Mouse (Mus musculus) forebrain, embryonic 11.5 days (tissue): Measurements from ENCODE around the gene Eif4e1b. TPM values are rescaled to one million over a fixed set of nuclear protein-coding genes. Genes with fewer than 3 reads are reported as not detected.
A peak's percentile ranks its signal among the peaks of the same experiment; 100 is the strongest.

Source experiments
- ATAC-seq: fragments of 200-750 bp; cut with Nextera tagmentation; replicated peaks from 2 replicates; pipeline ENCODE4 v1.8.0; 2017; ENCODE audit warnings: moderate TSS enrichment; ENCODE audit not compliant: low FRiP score
- DNase-seq: peaks from one replicate; pipeline ENCODE4 v3.0.0-alpha.2; 2017; ENCODE audit warnings: low spot score
- H3K27ac ChIP-seq: fragments of 300-500 bp; sonication (generic); 2 replicates; pipeline ENCODE4 v1.5.1; 2014; ENCODE audit warnings: low read depth, low read length
- H3K27me3 ChIP-seq: fragments of 300-500 bp; sonication (generic); 2 replicates; pipeline ENCODE4 v1.6.1; 2014; ENCODE audit warnings: mild to moderate bottlenecking, low read length, mixed read lengths; ENCODE audit not compliant: control insufficient read depth, insufficient read depth
- H3K36me3 ChIP-seq: fragments of 300-500 bp; sonication (generic); 2 replicates; pipeline ENCODE4 v1.6.1; 2014; ENCODE audit warnings: mild to moderate bottlenecking, low read length, moderate library complexity, mixed read lengths; ENCODE audit not compliant: control insufficient read depth, insufficient read depth
- H3K4me1 ChIP-seq: fragments of 300-500 bp; sonication (generic); replicated peaks from 2 replicates; pipeline ENCODE4 v1.6.1; 2014; ENCODE audit warnings: low read length, mixed read lengths; ENCODE audit not compliant: control insufficient read depth, insufficient read depth
- H3K4me2 ChIP-seq: fragments of 300-500 bp; sonication (generic); 2 replicates; pipeline ENCODE4 v1.6.1; 2014; ENCODE audit warnings: low read depth, mild to moderate bottlenecking, low read length, moderate library complexity, mixed read lengths; ENCODE audit not compliant: severe bottlenecking
- H3K4me3 ChIP-seq: fragments of 300-500 bp; sonication (generic); 2 replicates; pipeline ENCODE4 v1.5.1; 2014; ENCODE audit warnings: low read depth, low read length
- H3K9ac ChIP-seq: fragments of 300-500 bp; sonication (generic); 2 replicates; pipeline ENCODE4 v1.6.1; 2014; ENCODE audit warnings: low read length
- H3K9me3 ChIP-seq: fragments of 300-500 bp; sonication (generic); 2 replicates; pipeline ENCODE4 v1.6.1; 2016; ENCODE audit warnings: low read length, mixed read lengths; ENCODE audit not compliant: control insufficient read depth
- WGBS: fragments of 180-500 bp; shearing (Covaris S2); extraction: QIAGEN DNeasy Blood & Tissue Kit; methylation state at CpG from one replicate; pipeline ENCODE4 v1.1.7; 2014; 5-methylcytosine and 5-hydroxymethylcytosine counted together
- polyA plus RNA-seq: library from polyadenylated mRNA; unstranded; fragments of >200 nt; fragmentation: Nextera tagmentation; extraction: Ambion mirVana; gene quantifications from 2 replicates; pipeline ENCODE4 v1.2.1, GENCODE M21; 2014

The Eif4e1b gene
- polyA plus RNA-seq, 1 experiment from 2014 or later = not detected

- WGBS = 20% methylated on average over 21 of the region's 21 CpGs
- ATAC-seq = no peak
Measured at GRCm38 (mm10) chr13:54792259-54793230, 8.7 kb downstream of the Eif4e1b start.

DNA sequence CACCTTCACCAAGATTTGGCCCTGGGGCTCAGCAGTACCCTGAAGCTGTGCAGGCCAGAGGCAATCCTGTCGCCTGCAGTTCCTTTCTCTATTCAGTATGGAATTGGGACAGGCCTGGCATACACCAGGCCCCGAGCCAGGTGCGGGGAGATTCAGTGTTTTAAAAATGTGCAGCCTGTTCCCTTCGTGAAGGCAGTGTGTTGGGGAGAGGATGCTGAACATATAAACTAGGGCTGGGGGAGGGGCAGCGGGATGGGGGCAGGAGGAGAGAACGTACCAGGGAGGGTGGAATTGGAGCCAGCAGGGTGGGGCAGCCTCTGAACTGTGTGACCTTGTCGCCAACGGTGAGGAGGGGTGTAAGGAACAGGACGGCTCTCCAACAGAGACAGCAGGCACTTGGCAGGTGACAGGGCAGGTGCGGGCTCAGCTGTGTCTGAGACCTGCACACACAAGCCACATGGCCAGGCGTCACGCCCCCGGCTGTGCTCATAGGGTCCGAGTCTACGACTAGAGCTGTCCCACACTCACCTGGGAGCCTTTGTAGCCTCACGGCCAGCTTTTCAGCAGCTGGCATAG, 10.3 kb downstream of the Eif4e1b start:
- no peaks in the 10 kb centered on the region for H3K36me3 ChIP-seq
- no peak overlapping the region for H3K27ac ChIP-seq
- no peak overlapping the region for H3K4me3 ChIP-seq
- no peak overlapping the region for H3K9ac ChIP-seq
- H3K4me2 ChIP-seq = no peak overlapping the region
- DNase-seq (no peak), ATAC-seq (no peak)
- 0 out of 2 replicates have a peak, but pooled peaks cover 3% of the 10 kb centered on the region for H3K4me1 ChIP-seq
- 81% methylated on average over 16 of the region's 16 CpGs for WGBS
- no peaks in the 10 kb centered on the region for H3K9me3 ChIP-seq
- H3K27me3 ChIP-seq = peaks cover 13% of the 10 kb centered on the region

More at GRCm38 (mm10) chr13:54792259-54793230, 8.7 kb downstream of the Eif4e1b start:
- no peak for DNase-seq
- H3K9me3 ChIP-seq = no peaks in the 10 kb centered on the region
- H3K9ac ChIP-seq = no peak overlapping the region
- no peak overlapping the region for H3K27ac ChIP-seq
- H3K4me3 ChIP-seq = no peak overlapping the region
- 0 out of 2 replicates have a peak, but pooled peaks cover 3% of the 10 kb centered on the region for H3K4me1 ChIP-seq
- H3K4me2 ChIP-seq = no peak overlapping the region
- peaks cover 13% of the 10 kb centered on the region for H3K27me3 ChIP-seq
- H3K36me3 ChIP-seq = no peaks in the 10 kb centered on the region

GRCm38 (mm10) chr13:54794843-54795242, 11.0 kb downstream of the Eif4e1b start:
- Histone ChIP-seq H3K4me1 (0 out of 2 replicates have a peak, but pooled peaks cover 3% of the 10 kb centered on the region), H3K9ac (no peak overlapping the region), H3K4me3 (no peak overlapping the region), H3K36me3 (no peaks in the 10 kb centered on the region), H3K27ac (no peak overlapping the region), H3K9me3 (no peaks in the 10 kb centered on the region), H3K4me2 (no peak overlapping the region), H3K27me3 (peaks cover 13% of the 10 kb centered on the region)
- 54% methylated on average over 5 of the region's 5 CpGs for WGBS
- ATAC-seq (no peak), DNase-seq (no peak)

DNA sequence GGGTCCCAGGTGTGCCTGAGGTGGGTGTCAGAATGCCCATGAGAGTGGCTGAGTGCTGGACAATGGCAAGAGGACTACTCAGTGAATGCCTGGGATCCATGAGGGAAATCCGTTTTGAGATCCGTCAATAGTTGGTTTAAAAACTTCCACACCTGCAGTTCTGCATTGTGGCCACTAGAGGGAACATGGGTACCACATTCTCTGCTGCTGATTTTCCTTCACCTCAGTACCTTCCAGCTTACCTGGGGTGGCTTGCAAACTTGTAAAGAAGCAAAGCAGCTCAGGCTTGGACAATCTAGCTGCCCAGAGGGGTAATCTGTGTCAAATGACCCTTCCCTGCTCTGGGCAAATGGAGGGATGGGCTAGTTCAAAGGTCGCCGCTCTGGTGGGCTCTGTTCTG, 13.6 kb downstream of the Eif4e1b start:
- Histone ChIP-seq H3K4me3 (no peak overlapping the region), H3K27me3 (no peaks in the 10 kb centered on the region), H3K4me2 (no peak overlapping the region), H3K4me1 (no peaks in the 10 kb centered on the region), H3K9ac (no peak overlapping the region), H3K9me3 (no peaks in the 10 kb centered on the region), H3K27ac (no peak overlapping the region), H3K36me3 (no peaks in the 10 kb centered on the region)
- DNase-seq (no peak), ATAC-seq (no peak)
- 41% methylated on average over 4 of the region's 4 CpGs for WGBS

DNA sequence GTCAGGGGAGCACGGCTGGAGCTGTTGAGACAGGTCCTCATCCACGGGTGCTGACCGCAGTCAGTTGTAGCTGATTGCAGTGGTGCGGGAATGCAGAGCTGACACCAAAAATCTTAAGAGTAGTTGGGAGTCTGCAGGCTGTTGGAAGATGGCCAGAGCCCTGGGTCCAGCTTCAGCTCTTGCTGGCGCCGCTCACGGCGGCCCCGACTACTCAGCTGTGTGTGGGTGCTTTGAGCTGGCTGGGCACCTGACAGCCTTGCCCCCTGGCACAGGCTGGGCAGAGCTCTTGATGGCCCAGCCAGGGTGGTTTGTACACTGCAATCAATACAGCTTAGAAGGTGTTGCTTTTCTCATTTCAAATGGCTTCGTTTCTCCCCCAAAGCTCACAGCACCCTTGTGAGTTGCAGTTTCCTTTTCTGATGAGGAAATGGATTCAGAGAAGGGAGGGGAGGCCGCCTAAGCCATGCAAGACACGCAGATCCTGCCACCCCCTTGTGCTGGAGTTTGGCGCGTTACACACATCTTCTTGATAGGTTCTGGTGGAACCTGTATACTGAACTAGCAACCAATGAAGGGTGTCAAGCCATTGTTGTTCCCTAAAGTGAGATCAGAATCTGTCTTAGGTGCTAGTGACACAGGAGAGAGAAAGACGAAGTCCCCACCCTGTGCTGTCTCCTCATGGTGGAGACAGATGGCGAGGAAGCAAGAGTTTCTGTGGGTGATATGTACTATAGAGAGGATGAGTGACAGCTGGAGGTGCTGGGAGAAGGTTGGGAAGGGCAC, 14.3 kb downstream of the Eif4e1b start:
- Histone ChIP-seq H3K4me1 (no peaks in the 10 kb centered on the region), H3K27ac (no peak overlapping the region), H3K36me3 (no peaks in the 10 kb centered on the region), H3K9me3 (no peaks in the 10 kb centered on the region), H3K4me3 (no peak overlapping the region), H3K4me2 (no peak overlapping the region), H3K27me3 (no peaks in the 10 kb centered on the region), H3K9ac (no peak overlapping the region)
- DNase-seq = no peak
- no peak for ATAC-seq
- WGBS = 80% methylated on average over 16 of the region's 16 CpGs

DNA sequence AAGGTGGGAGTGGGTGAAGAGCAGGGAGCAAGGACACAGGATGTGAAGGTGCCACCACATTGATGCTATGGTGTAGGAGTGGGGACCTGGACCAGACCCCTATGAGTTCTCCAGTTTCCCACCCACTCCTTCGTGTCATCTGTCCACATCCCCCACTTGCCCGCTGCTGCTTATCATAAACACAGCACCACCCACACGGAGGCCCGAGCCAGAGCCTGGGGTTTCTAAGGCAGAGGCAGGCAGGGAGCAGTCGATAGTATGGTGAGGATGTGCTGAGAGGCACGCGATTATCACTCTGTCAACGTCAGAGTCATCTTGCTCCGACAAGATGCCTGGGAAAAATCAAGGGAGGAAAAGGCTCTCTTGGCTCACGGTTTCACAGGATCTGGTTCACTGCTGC, 14.9 kb downstream of the Eif4e1b start:
- Histone ChIP-seq H3K9me3 (no peaks in the 10 kb centered on the region), H3K36me3 (no peaks in the 10 kb centered on the region), H3K9ac (no peak overlapping the region), H3K27me3 (no peaks in the 10 kb centered on the region), H3K4me1 (no peaks in the 10 kb centered on the region), H3K27ac (no peak overlapping the region), H3K4me2 (no peak overlapping the region), H3K4me3 (no peak overlapping the region)
- 77% methylated on average over 10 of the region's 10 CpGs for WGBS
- ATAC-seq (no peak), DNase-seq (no peak)

DNA sequence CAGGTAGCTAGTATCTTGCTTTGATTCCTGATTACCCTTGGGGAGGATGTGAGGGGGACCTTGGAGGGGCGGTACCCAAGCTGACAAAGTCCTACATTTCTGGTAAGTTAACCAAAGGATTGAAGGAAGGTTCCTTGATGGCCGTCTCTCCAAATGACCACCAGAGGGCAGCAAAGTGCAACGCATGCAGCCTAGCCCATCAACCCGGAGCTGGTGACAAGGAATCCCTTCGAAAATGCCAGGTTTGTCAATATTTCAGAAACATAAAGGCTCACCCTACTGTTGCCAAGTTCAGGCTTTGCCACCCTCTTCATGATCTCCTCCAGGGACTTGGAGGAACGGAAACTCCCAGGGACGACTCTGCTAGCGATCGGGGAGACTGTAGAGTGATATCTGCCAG, 15.9 kb downstream of the Eif4e1b start:
- no peak; the same call in 1 of the 2 replicates for ATAC-seq
- no peaks in the 10 kb centered on the region for H3K27me3 ChIP-seq
- 25% methylated on average over 9 of the region's 9 CpGs for WGBS

DNA sequence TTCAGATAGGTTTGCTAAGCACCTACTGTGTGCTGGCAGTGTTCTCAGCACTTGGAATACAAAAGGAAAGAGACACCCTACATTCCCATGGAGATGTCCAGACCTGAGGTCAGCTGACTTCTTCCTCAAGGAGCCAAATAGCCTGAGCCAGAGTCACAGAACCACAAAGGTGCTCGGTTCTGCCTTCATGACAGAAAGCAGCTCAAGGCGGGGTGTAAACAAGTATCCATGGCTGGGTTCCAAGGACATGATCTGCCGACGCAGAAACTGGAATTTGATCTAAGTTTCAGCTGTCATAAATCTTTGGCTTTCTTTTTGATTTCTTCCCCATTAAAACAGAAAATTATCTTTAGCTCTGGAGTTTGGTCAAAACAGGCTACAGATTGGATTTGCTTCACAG, 16.4 kb downstream of the Eif4e1b start:
- Histone ChIP-seq H3K27ac (no peak overlapping the region), H3K4me1 (no peaks in the 10 kb centered on the region), H3K4me2 (no peak overlapping the region), H3K36me3 (no peaks in the 10 kb centered on the region), H3K9ac (no peak overlapping the region), H3K27me3 (no peaks in the 10 kb centered on the region), H3K9me3 (no peaks in the 10 kb centered on the region), H3K4me3 (no peak overlapping the region)
- DNase-seq (no peak), ATAC-seq (no peak)
- WGBS = 84% methylated on average over 4 of the region's 4 CpGs

More for the DNA sequence above, 15.9 kb downstream of the Eif4e1b start:
- Histone ChIP-seq H3K36me3 (no peaks in the 10 kb centered on the region), H3K4me3 (no peak overlapping the region), H3K9ac (no peak overlapping the region), H3K27ac (no peak overlapping the region), H3K4me2 (no peak overlapping the region), H3K4me1 (no peaks in the 10 kb centered on the region), H3K9me3 (no peaks in the 10 kb centered on the region)
- DNase-seq = peak; percentile 85
